Mouse (Mus musculus) thymus, adult 2 months (tissue): ENCODE measurements around the gene Macrod1. TPM values are rescaled to one million over a fixed set of nuclear protein-coding genes. Genes with fewer than 3 reads are reported as not detected.

Source experiments
- DNase-seq: peaks from one replicate; pipeline ENCODE4 v3.0.0; 2021
- H3K27ac ChIP-seq: fragments of 200-500 bp; 2 replicates; pipeline ENCODE4 v1.5.1; 2012; ENCODE audit warnings: low read length, control low read depth; ENCODE audit not compliant: control insufficient read depth, insufficient read depth
- H3K27me3 ChIP-seq: fragments of 200-500 bp; 2 replicates; pipeline ENCODE4 v1.6.1; 2012; ENCODE audit warnings: mild to moderate bottlenecking, low read length, moderate library complexity, mixed read lengths; ENCODE audit not compliant: control insufficient read depth, insufficient read depth
- H3K36me3 ChIP-seq: fragments of 200-500 bp; 2 replicates; pipeline ENCODE4 v1.6.1; 2012; ENCODE audit warnings: mild to moderate bottlenecking, low read length, moderate library complexity; ENCODE audit not compliant: control insufficient read depth, insufficient read depth
- H3K4me1 ChIP-seq: fragments of 200-500 bp; replicated peaks from 2 replicates; pipeline ENCODE4 v1.6.1; 2012; ENCODE audit warnings: low read length; ENCODE audit not compliant: control insufficient read depth, insufficient read depth
- H3K4me3 ChIP-seq: fragments of 200-500 bp; 2 replicates; pipeline ENCODE4 v1.5.1; 2012; ENCODE audit warnings: mild to moderate bottlenecking, low read length, control low read depth, moderate library complexity; ENCODE audit not compliant: control insufficient read depth, insufficient read depth
- CTCF ChIP-seq: fragments of 200-500 bp; IDR thresholded peaks from 2 replicates; pipeline ENCODE4 v1.5.1; 2012; ENCODE audit warnings: mild to moderate bottlenecking, control low read depth, low read length, moderate library complexity, borderline replicate concordance; ENCODE audit not compliant: control insufficient read depth, poor library complexity, insufficient read depth; ENCODE audit errors: extremely low read depth
- POLR2A ChIP-seq: fragments of 200-500 bp; IDR thresholded peaks from 2 replicates; pipeline ENCODE4 v1.6.1; 2012; ENCODE audit warnings: mild to moderate bottlenecking, low read length, control low read depth, moderate library complexity; ENCODE audit not compliant: control insufficient read depth, poor library complexity, insufficient read depth; ENCODE audit errors: extremely low read depth
- WGBS: fragments of 180-500 bp; shearing (Covaris S2); methylation state at CpG from one replicate; pipeline ENCODE4 v1.1.7; 2018; 5-methylcytosine and 5-hydroxymethylcytosine counted together
- polyA plus RNA-seq: library from polyadenylated mRNA; depleted of rRNA; stranded (reverse); fragments of >200 nt; gene quantifications from 2 replicates; pipeline ENCODE4 v1.2.3, GENCODE M21; 2012

Gene Macrod1
- polyA plus RNA-seq, 1 experiment, result 49.3 TPM

DNA sequence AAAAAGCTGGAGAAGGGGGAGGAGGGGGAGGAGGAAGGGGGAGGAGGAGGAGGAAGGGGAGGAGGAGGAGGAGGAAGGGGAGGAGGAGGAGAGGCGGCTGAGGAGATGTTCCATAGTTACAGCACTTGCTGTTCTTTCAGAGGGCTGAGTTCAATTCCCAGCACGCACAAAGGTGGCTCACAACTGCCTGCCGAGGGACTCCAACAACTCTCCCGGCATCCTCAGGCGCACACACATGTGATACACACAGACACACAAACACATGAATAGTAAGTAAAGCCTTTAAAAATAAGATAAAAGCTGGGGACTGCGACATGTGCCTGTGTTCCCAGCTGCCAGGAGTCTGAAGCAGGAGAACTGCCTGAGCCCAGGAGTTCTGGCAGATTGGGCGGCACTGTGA lies 124.9 kb downstream of the Macrod1 start:
- TF ChIP-seq POLR2A (no peak), CTCF (no peak)
- no peak for DNase-seq
- peaks cover 36% of the 10 kb centered on the region for H3K4me1 ChIP-seq
- no peaks in the 10 kb centered on the region for H3K27me3 ChIP-seq
- H3K36me3 ChIP-seq, result no peaks in the 10 kb centered on the region
- H3K27ac ChIP-seq, result no peak overlapping the region
- WGBS, result 97% methylated on average over 7 of the region's 7 CpGs
- H3K4me3 ChIP-seq, result no peak overlapping the region

GRCm38 (mm10) chr19:7182273-7182949 lies 125.8 kb downstream of the Macrod1 start:
- H3K27me3 ChIP-seq, result no peaks in the 10 kb centered on the region
- 8% methylated on average over 23 of the region's 23 CpGs for WGBS
- H3K36me3 ChIP-seq, result no peaks in the 10 kb centered on the region
- no peak overlapping the region for H3K27ac ChIP-seq
- TF ChIP-seq POLR2A (0 out of 2 replicates have a peak, but pooled peaks have one; percentile 17), CTCF (no peak)
- peak; percentile 44 for DNase-seq
- peaks cover 36% of the 10 kb centered on the region for H3K4me1 ChIP-seq
- H3K4me3 ChIP-seq, result peak overlapping the region; percentile 34

DNA sequence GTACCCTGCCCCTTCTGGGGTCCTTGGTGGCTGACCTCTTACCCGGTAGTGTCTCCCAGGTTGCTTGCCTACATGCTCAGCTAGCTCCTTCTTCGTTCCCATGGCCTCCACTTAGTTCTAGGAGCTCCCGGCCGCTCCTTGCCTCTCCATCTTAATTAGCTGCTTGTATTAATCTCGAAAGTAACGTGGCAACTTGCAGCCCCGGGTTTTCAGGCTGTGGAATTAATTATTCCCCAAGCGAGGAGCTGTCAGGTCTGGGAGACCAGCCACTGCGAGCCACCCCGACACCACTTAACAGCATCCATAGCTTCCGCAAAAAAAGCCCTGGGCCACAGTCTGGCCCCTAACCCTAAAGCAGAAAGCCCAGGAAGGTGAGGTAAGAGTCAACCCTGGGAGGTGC lies 126.8 kb downstream of the Macrod1 start:
- Histone ChIP-seq H3K4me3 (no peak overlapping the region), H3K36me3 (no peaks in the 10 kb centered on the region), H3K27ac (no peak overlapping the region), H3K27me3 (no peaks in the 10 kb centered on the region), H3K4me1 (peaks cover 28% of the 10 kb centered on the region)
- no peak for TF ChIP-seq POLR2A
- no peak for TF ChIP-seq CTCF
- WGBS, result 94% methylated on average over 11 of the region's 11 CpGs
- DNase-seq, result no peak

DNA sequence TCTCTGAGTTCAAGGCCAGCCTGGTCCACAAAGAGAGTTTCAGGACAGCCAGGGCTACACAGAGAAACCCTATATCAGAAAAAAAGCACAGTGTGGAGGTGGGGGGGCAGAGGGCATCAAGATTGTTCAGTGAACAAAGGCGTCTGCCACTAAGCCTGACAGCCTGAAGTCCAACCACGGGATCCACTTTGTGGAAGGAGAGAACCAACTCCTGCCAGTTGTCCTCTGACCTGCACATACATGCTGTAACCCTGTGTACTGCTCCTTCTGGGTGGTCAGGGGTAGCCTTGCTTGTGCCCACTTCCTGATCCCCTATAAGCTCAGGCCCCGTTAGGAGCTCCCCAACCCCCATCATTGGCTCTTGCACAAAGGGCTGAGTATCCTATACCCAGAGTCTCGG lies 128.4 kb downstream of the Macrod1 start:
- Histone ChIP-seq H3K27ac (no peak overlapping the region), H3K4me3 (no peak overlapping the region), H3K4me1 (peaks cover 13% of the 10 kb centered on the region), H3K27me3 (no peaks in the 10 kb centered on the region), H3K36me3 (no peaks in the 10 kb centered on the region)
- 93% methylated on average over 4 of the region's 4 CpGs for WGBS
- no peak for DNase-seq
- TF ChIP-seq POLR2A (no peak), CTCF (no peak)

DNA sequence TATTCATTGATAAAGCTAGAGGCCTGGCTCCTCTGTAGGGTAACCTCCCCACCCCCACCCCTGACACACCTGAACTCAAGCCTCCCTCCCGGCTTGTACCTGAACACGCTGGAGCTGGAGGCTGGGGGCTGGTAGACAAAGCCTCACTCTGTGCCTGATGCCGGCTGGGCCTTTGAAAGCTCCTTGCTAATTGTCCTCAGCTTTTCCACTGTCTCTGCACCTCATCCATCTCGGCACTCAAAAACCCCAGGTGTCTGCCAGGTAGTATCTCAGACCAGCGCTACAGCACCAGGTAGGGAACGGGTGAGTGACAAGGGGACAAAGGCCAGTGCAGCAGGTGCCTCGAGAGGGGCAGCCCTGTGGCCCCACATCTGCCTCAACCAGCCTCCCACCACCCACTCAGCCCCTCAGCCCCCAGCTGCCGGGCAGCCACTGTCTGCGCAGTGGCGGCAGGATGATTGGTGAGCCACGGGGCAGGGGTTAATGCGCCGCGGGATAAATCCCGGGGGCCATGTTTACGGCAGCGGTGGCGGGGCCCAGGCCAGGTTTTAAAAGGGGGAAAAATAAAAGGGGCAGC lies 129.2 kb downstream of the Macrod1 start:
- DNase-seq, result no peak
- Histone ChIP-seq H3K4me3 (no peak overlapping the region), H3K4me1 (peaks cover 10% of the 10 kb centered on the region), H3K27me3 (no peaks in the 10 kb centered on the region), H3K36me3 (no peaks in the 10 kb centered on the region), H3K27ac (no peak overlapping the region)
- 92% methylated on average over 18 of the region's 18 CpGs for WGBS
- TF ChIP-seq CTCF (no peak), POLR2A (no peak)

DNA sequence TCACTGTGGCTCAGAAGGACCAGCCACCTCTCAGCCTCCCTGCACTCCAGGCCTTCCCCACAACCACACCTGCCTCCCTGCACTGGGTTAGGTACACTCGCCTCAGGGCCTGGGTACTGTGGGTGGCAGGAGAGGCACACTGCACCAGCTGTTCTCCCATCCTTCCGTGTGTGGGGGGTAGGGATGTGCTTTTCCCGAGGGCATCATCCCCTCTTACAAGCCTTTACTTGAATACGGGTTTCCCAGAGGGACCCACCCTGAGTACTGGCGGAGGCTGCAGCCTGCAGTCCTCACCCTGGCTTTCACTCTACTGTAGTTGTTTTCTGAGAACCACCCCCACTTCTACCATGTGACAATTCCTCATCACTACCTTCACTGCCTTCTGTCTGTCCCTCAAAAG lies 130.5 kb downstream of the Macrod1 start:
- TF ChIP-seq POLR2A (no peak), CTCF (no peak)
- H3K4me3 ChIP-seq, result no peak overlapping the region

DNA sequence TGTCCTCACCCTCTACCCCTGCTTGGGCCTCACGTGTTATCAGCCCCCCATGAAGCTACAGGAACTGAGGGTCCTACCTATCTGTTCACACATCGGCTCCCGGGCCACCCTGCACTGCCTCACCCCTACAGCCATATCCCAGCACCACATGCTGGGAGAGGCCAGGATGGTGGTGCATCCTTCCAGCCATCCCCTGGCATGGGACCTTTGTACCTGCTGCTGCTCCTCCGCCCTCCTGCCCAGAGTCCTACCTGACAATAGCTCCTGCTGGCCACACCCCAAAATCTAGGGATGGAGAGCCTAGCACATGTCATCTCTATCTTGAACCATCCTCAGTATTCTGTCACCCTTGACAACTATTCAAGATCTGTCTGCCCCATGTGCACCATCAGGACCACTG lies 132.4 kb downstream of the Macrod1 start:
- no peak overlapping the region for H3K4me3 ChIP-seq
- H3K27ac ChIP-seq, result no peak overlapping the region
- 98% methylated on average over 4 of the region's 4 CpGs for WGBS
- DNase-seq, result no peak
- H3K4me1 ChIP-seq, result no peaks in the 10 kb centered on the region
- no peaks in the 10 kb centered on the region for H3K27me3 ChIP-seq
- no peaks in the 10 kb centered on the region for H3K36me3 ChIP-seq
- no peak for TF ChIP-seq POLR2A
- no peak for TF ChIP-seq CTCF

More for the DNA sequence above, 130.5 kb downstream of the Macrod1 start:
- Histone ChIP-seq H3K27me3 (no peaks in the 10 kb centered on the region), H3K4me1 (peaks cover 5% of the 10 kb centered on the region), H3K27ac (no peak overlapping the region), H3K36me3 (no peaks in the 10 kb centered on the region)
- no peak for DNase-seq
- 86% methylated on average over 5 of the region's 5 CpGs for WGBS
